Mouse (Mus musculus) liver, embryonic 16.5 days (tissue): ENCODE measurements around the gene Mrps15. TPM values are rescaled to one million over a fixed set of nuclear protein-coding genes. Genes with fewer than 3 reads are reported as not detected.
A peak's percentile ranks its signal among the peaks of the same experiment; 100 is the strongest.

Experiments
- ATAC-seq: fragments of 200-750 bp; cut with Nextera tagmentation; 2 replicates; pipeline ENCODE4 v1.8.0; 2017; ENCODE audit warnings: low read depth, mild to moderate bottlenecking, moderate number of reproducible peaks, moderate library complexity
- H3K27ac ChIP-seq: fragments of 300-500 bp; sonication (generic); 2 replicates; pipeline ENCODE4 v1.5.1; 2014; ENCODE audit warnings: mild to moderate bottlenecking, low read length
- H3K27me3 ChIP-seq: fragments of 300-500 bp; sonication (generic); 2 replicates; pipeline ENCODE4 v1.6.1; 2014; ENCODE audit warnings: low read depth, low read length, mixed read lengths; ENCODE audit not compliant: control insufficient read depth, insufficient read depth
- H3K36me3 ChIP-seq: fragments of 300-500 bp; sonication (generic); 2 replicates; pipeline ENCODE4 v1.6.1; 2014; ENCODE audit warnings: mild to moderate bottlenecking; ENCODE audit not compliant: control insufficient read depth, insufficient read depth
- H3K4me1 ChIP-seq: fragments of 300-500 bp; sonication (generic); 2 replicates; pipeline ENCODE4 v1.6.1; 2014; ENCODE audit warnings: low read depth, low read length, mixed read lengths; ENCODE audit not compliant: control insufficient read depth
- H3K4me2 ChIP-seq: fragments of 300-500 bp; sonication (generic); 2 replicates; pipeline ENCODE4 v1.6.1; 2014; ENCODE audit warnings: low read depth, low read length, mixed read lengths
- H3K4me3 ChIP-seq: fragments of 300-500 bp; sonication (generic); 2 replicates; pipeline ENCODE4 v1.5.1; 2014; ENCODE audit warnings: low read depth, mild to moderate bottlenecking, low read length
- H3K9ac ChIP-seq: fragments of 300-500 bp; sonication (generic); 2 replicates; pipeline ENCODE4 v1.6.1; 2014; ENCODE audit warnings: low read depth, low read length
- H3K9me3 ChIP-seq: fragments of 300-500 bp; sonication (generic); replicated peaks from 2 replicates; pipeline ENCODE4 v1.6.1; 2016; ENCODE audit warnings: low read length; ENCODE audit not compliant: control insufficient read depth
- WGBS: fragments of 180-500 bp; shearing (Covaris S2); extraction: QIAGEN DNeasy Blood & Tissue Kit; methylation state at CpG from one replicate; pipeline ENCODE4 v1.1.7; 2014; ENCODE audit not compliant: insufficient replicate concordance; 5-methylcytosine and 5-hydroxymethylcytosine counted together
- polyA plus RNA-seq: library from polyadenylated mRNA; unstranded; fragments of >200 nt; fragmentation: Nextera tagmentation; extraction: Ambion mirVana; gene quantifications from 2 replicates; pipeline ENCODE4 v1.2.1, GENCODE M21; 2015

Gene Mrps15
- polyA plus RNA-seq, 1 experiment from 2014 or later, result 65.7 TPM

- ATAC-seq, result peak; percentile 53
- Histone ChIP-seq H3K27me3 (no peaks in the 10 kb centered on the region), H3K4me1 (peaks cover 63% of the 10 kb centered on the region), H3K27ac (peak overlapping the region; percentile 93), H3K4me3 (peak overlapping the region; percentile 94), H3K4me2 (peak overlapping the region; percentile 99), H3K9me3 (no peaks in the 10 kb centered on the region), H3K9ac (peak overlapping the region; percentile 61), H3K36me3 (no peaks in the 10 kb centered on the region)
- WGBS, result 41% methylated on average over 7 of the region's 7 CpGs
Observed at GRCm38 (mm10) chr4:126102061-126102841, 55.5 kb downstream of the Mrps15 start.

- H3K4me2 ChIP-seq, result peak overlapping the region; percentile 99
- peaks cover 65% of the 10 kb centered on the region for H3K4me1 ChIP-seq
- peak overlapping the region; percentile 61 for H3K9ac ChIP-seq
- H3K27me3 ChIP-seq, result no peaks in the 10 kb centered on the region
- no peaks in the 10 kb centered on the region for H3K9me3 ChIP-seq
- no peaks in the 10 kb centered on the region for H3K36me3 ChIP-seq
- peak; percentile 84 for ATAC-seq
- H3K27ac ChIP-seq, result peak overlapping the region; percentile 93
- peak overlapping the region; percentile 94 for H3K4me3 ChIP-seq
- under 1% methylated on average over 15 of the region's 15 CpGs for WGBS
Observed at GRCm38 (mm10) chr4:126103057-126103581, 56.4 kb downstream of the Mrps15 start.

DNA sequence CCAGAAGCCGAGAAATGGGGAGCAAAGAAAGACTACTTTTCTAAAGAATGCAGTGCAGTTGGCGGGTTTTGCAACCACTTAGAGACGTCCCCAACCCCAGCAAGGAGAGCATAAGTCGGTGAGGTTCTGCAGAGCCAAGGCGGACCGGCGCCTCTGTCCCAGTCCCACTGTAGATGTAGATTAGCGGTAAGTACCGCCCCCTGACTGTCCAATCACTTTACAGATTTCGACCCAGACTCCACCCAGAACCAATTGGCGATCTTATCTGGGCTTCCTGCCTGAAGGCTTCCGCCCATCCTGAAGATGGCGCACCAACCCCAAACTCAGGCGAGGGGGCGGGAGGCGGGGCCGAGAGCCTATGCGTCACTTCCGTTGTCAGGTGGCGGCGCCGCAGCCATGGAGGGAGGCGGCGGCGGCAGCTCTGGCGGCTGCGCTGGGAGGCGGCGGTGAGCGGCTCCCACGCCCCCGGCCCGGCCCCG lies 56.9 kb downstream of the Mrps15 start, which contains the start of gene Stk40:
Gene Stk40, plus strand, starts transcription at position 368 of the 479 bp plus-strand sequence.
- Histone ChIP-seq H3K4me2 (peak within 1 kb of the TSS; percentile 99), H3K36me3 (no peaks in the 10 kb centered on the region), H3K27ac (peak within 1 kb of the TSS; percentile 93), H3K27me3 (no peaks in the 10 kb centered on the region), H3K4me3 (peak within 1 kb of the TSS; percentile 94), H3K9me3 (no peaks in the 10 kb centered on the region), H3K4me1 (peaks cover 70% of the 10 kb centered on the region), H3K9ac (peak within 1 kb of the TSS; percentile 94)
- ATAC-seq, result peak; percentile 89
- under 1% methylated on average over 31 of the region's 34 CpGs for WGBS

- H3K4me3 ChIP-seq, result peak overlapping the region; percentile 94
- no peaks in the 10 kb centered on the region for H3K9me3 ChIP-seq
- peaks cover 67% of the 10 kb centered on the region for H3K4me1 ChIP-seq
- WGBS, result under 1% methylated on average over 34 of the region's 34 CpGs
- H3K27ac ChIP-seq, result peak overlapping the region; percentile 93
- H3K27me3 ChIP-seq, result no peaks in the 10 kb centered on the region
- H3K4me2 ChIP-seq, result peak overlapping the region; percentile 99
- no peak for ATAC-seq
- H3K9ac ChIP-seq, result peak overlapping the region; percentile 94
- H3K36me3 ChIP-seq, result no peaks in the 10 kb centered on the region
Observed at GRCm38 (mm10) chr4:126104261-126105075, 57.7 kb downstream of the Mrps15 start.

Other genes starting within 250 kb of the Mrps15 start
- gene Csf3r, start 22.4 kb upstream of the Mrps15 start, polyA plus RNA-seq, result 4.5 and 5.5 TPM in 2 replicates
- 1.4 TPM in 2 replicates for gene Oscp1, start 11.6 kb downstream of the Mrps15 start, polyA plus RNA-seq
- 23.3 and 25.3 TPM in 2 replicates for gene Lsm10, start 49.7 kb downstream of the Mrps15 start, polyA plus RNA-seq
- gene Stk40, start 57.0 kb downstream of the Mrps15 start, polyA plus RNA-seq, result 12.7 and 12.9 TPM in 2 replicates
- 11.6 and 13.0 TPM in 2 replicates for gene Eva1b, start 100.8 kb downstream of the Mrps15 start, polyA plus RNA-seq
- 1.1 and 1.4 TPM in 2 replicates for gene Sh3d21, start 116.6 kb downstream of the Mrps15 start, polyA plus RNA-seq
- 78.1 and 78.4 TPM in 2 replicates for gene Thrap3, start 155.8 kb downstream of the Mrps15 start, polyA plus RNA-seq
- gene Map7d1, start 209.4 kb downstream of the Mrps15 start, polyA plus RNA-seq, result 4.6 and 5.8 TPM in 2 replicates
- gene Trappc3, start 215.4 kb downstream of the Mrps15 start, polyA plus RNA-seq, result 29.3 and 32.4 TPM in 2 replicates
- 0.57 and 0.71 TPM in 2 replicates for gene Col8a2, start 239.9 kb downstream of the Mrps15 start, polyA plus RNA-seq